Mouse (Mus musculus): ENCODE measurements around the gene Cd300lf. TPM values are rescaled to one million over a fixed set of nuclear protein-coding genes. Genes with fewer than 3 reads are reported as not detected.
A peak's percentile ranks its signal among the peaks of the same experiment; 100 is the strongest.

Cd300lf gene
- polyA plus RNA-seq (2015; fragmentation: Nextera tagmentation; extraction: Ambion mirVana): 0.33 TPM in 2 replicates

GRCm38 (mm10) chr11:115133800-115134199, at the start of gene Cd300lf:
TSS of gene Cd300lf (minus strand) at chr11:115133992.
- no peak for ATAC-seq (replicated peaks; ENCODE audit: low FRiP score, low read depth)
- no peak for DNase-seq (ENCODE audit: low spot score)
- Histone ChIP-seq H3K36me3 (ENCODE audit: insufficient read depth, low read length) (no peaks in the 10 kb centered on the region), H3K27me3 (ENCODE audit: insufficient read depth, low read length) (no peaks in the 10 kb centered on the region), H3K9ac (ENCODE audit: low read depth, low read length) (no peak within 1 kb of the TSS), H3K9me3 (replicated peaks; ENCODE audit: low read length) (no peaks in the 10 kb centered on the region), H3K27ac (no peak within 1 kb of the TSS), H3K4me2 (ENCODE audit: low read length) (no peak within 1 kb of the TSS), H3K4me1 (replicated peaks; ENCODE audit: insufficient read depth, low read length) (no peaks in the 10 kb centered on the region), H3K4me3 (replicated peaks; ENCODE audit: low read depth, low read length) (no peak within 1 kb of the TSS)
- WGBS: 74% methylated on average over 8 of the region's 8 CpGs
- no peak for TF ChIP-seq CTCF (IDR thresholded peaks at IDR 0.05; ENCODE audit: low read depth)

- peaks cover 15% of the 10 kb centered on the region for H3K4me1 ChIP-seq (replicated peaks; ENCODE audit: insufficient read depth, low read length)
- peak; percentile 97 for TF ChIP-seq CTCF (IDR thresholded peaks at IDR 0.05; ENCODE audit: low read depth)
- H3K9me3 ChIP-seq (replicated peaks; ENCODE audit: low read length): no peaks in the 10 kb centered on the region
- ATAC-seq (replicated peaks; ENCODE audit: low FRiP score, low read depth) (0 out of 2 replicates have a peak, but pooled peaks have one; percentile 5), DNase-seq (ENCODE audit: low spot score) (peak; percentile 89)
- no peak overlapping the region for H3K9ac ChIP-seq (ENCODE audit: low read depth, low read length)
- no peak overlapping the region for H3K27ac ChIP-seq
- no peak overlapping the region for H3K4me3 ChIP-seq (replicated peaks; ENCODE audit: low read depth, low read length)
- 19% methylated on average over 12 of the region's 12 CpGs for WGBS
- H3K27me3 ChIP-seq (ENCODE audit: insufficient read depth, low read length): no peaks in the 10 kb centered on the region
- H3K36me3 ChIP-seq (ENCODE audit: insufficient read depth, low read length): peaks cover 7% of the 10 kb centered on the region; the same call in 1 of the 2 replicates
- no peak overlapping the region for H3K4me2 ChIP-seq (ENCODE audit: low read length)
These were observed 48.3 kb upstream of the Cd300lf start for GRCm38 (mm10) chr11:115181913-115182638.

- no peaks in the 10 kb centered on the region for H3K27me3 ChIP-seq (ENCODE audit: insufficient read depth, low read length)
- DNase-seq (ENCODE audit: low spot score) (no peak), ATAC-seq (replicated peaks; ENCODE audit: low FRiP score, low read depth) (no peak)
- no peak overlapping the region for H3K4me3 ChIP-seq (replicated peaks; ENCODE audit: low read depth, low read length)
- no peak overlapping the region for H3K4me2 ChIP-seq (ENCODE audit: low read length)
- no peak overlapping the region for H3K27ac ChIP-seq
- peaks cover 23% of the 10 kb centered on the region for H3K4me1 ChIP-seq (replicated peaks; ENCODE audit: insufficient read depth, low read length)
- no peak for TF ChIP-seq CTCF (IDR thresholded peaks at IDR 0.05; ENCODE audit: low read depth)
- peaks cover 7% of the 10 kb centered on the region; the same call in 1 of the 2 replicates for H3K36me3 ChIP-seq (ENCODE audit: insufficient read depth, low read length)
- no peak overlapping the region for H3K9ac ChIP-seq (ENCODE audit: low read depth, low read length)
- H3K9me3 ChIP-seq (replicated peaks; ENCODE audit: low read length): no peaks in the 10 kb centered on the region
- WGBS: 84% methylated on average over 6 of the region's 6 CpGs
These were observed 46.1 kb upstream of the Cd300lf start for GRCm38 (mm10) chr11:115179881-115180280.

- no peak for ATAC-seq (replicated peaks; ENCODE audit: low FRiP score, low read depth)
- no peak for TF ChIP-seq CTCF (IDR thresholded peaks at IDR 0.05; ENCODE audit: low read depth)
- H3K27me3 ChIP-seq (ENCODE audit: insufficient read depth, low read length): no peaks in the 10 kb centered on the region
- H3K36me3 ChIP-seq (ENCODE audit: insufficient read depth, low read length): peaks cover 7% of the 10 kb centered on the region; the same call in 1 of the 2 replicates
- 85% methylated on average over 6 of the region's 6 CpGs for WGBS
- H3K9ac ChIP-seq (ENCODE audit: low read depth, low read length): no peak overlapping the region
- H3K9me3 ChIP-seq (replicated peaks; ENCODE audit: low read length): no peaks in the 10 kb centered on the region
- DNase-seq (ENCODE audit: low spot score): no peak
- H3K4me3 ChIP-seq (replicated peaks; ENCODE audit: low read depth, low read length): no peak overlapping the region
- no peak overlapping the region for H3K4me2 ChIP-seq (ENCODE audit: low read length)
- H3K4me1 ChIP-seq (replicated peaks; ENCODE audit: insufficient read depth, low read length): peaks cover 26% of the 10 kb centered on the region
- no peak overlapping the region for H3K27ac ChIP-seq
These were observed 45.4 kb upstream of the Cd300lf start for GRCm38 (mm10) chr11:115179191-115179590.

- Histone ChIP-seq H3K9ac (ENCODE audit: low read depth, low read length) (no peak overlapping the region), H3K4me1 (replicated peaks; ENCODE audit: insufficient read depth, low read length) (peaks cover 30% of the 10 kb centered on the region), H3K27ac (no peak overlapping the region), H3K36me3 (ENCODE audit: insufficient read depth, low read length) (peaks cover 7% of the 10 kb centered on the region; the same call in 1 of the 2 replicates), H3K9me3 (replicated peaks; ENCODE audit: low read length) (no peaks in the 10 kb centered on the region), H3K4me2 (ENCODE audit: low read length) (no peak overlapping the region), H3K4me3 (replicated peaks; ENCODE audit: low read depth, low read length) (no peak overlapping the region), H3K27me3 (ENCODE audit: insufficient read depth, low read length) (no peaks in the 10 kb centered on the region)
- no peak for DNase-seq (ENCODE audit: low spot score)
- no peak for ATAC-seq (replicated peaks; ENCODE audit: low FRiP score, low read depth)
- WGBS: 65% methylated on average over 2 of the region's 2 CpGs
- no peak for TF ChIP-seq CTCF (IDR thresholded peaks at IDR 0.05; ENCODE audit: low read depth)
These were observed 45.0 kb upstream of the Cd300lf start for GRCm38 (mm10) chr11:115178766-115179165.

GRCm38 (mm10) chr11:115177559-115178195, 43.9 kb upstream of the Cd300lf start:
- ATAC-seq (replicated peaks; ENCODE audit: low FRiP score, low read depth): peak; percentile 67
- TF ChIP-seq CTCF (IDR thresholded peaks at IDR 0.05; ENCODE audit: low read depth): no peak
- H3K27ac ChIP-seq: peak overlapping the region; percentile 37
- H3K36me3 ChIP-seq (ENCODE audit: insufficient read depth, low read length): peaks cover 7% of the 10 kb centered on the region; the same call in 1 of the 2 replicates
- no peak overlapping the region for H3K4me3 ChIP-seq (replicated peaks; ENCODE audit: low read depth, low read length)
- peaks cover 41% of the 10 kb centered on the region for H3K4me1 ChIP-seq (replicated peaks; ENCODE audit: insufficient read depth, low read length)
- DNase-seq (ENCODE audit: low spot score): peak; percentile 63
- no peak overlapping the region for H3K9ac ChIP-seq (ENCODE audit: low read depth, low read length)
- H3K9me3 ChIP-seq (replicated peaks; ENCODE audit: low read length): no peaks in the 10 kb centered on the region
- WGBS: 31% methylated on average over 10 of the region's 10 CpGs
- H3K27me3 ChIP-seq (ENCODE audit: insufficient read depth, low read length): no peaks in the 10 kb centered on the region
- H3K4me2 ChIP-seq (ENCODE audit: low read length): peak overlapping the region; percentile 36

Data from kidney, postnatal 0 days (tissue).